Mouse (Mus musculus): ENCODE results near the gene Pold3. TPM values are rescaled to one million over a fixed set of nuclear protein-coding genes. Genes with fewer than 3 reads are reported as not detected.

Pold3 gene
- polyA plus RNA-seq, 1 experiment from 2014 or later = 70.7 TPM

DNA sequence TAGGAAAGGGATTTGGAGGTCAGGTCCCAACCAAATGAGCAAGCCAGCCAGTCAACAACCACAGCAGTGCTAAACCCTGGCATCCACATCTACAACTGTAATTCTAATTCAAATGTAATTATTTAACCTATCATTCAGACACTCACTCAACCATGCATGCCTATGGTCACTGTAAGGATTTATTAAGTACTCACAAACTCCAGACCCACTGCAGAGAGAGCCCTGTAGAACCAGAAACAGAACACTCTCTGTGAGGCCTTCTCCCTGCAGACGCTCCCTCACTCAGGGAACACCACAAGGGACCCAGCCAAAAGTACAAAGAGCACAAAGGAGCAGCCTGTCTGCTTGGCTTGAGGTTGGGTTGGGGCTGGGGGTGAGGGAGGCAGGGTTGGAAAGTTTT lies 11.0 kb upstream of the Pold3 start:
- H3K4me1 ChIP-seq (replicated peaks) = peaks cover 20% of the 10 kb centered on the region
- WGBS = 81% methylated on average over 1 of the region's 1 CpGs
- H3K36me3 ChIP-seq = no peaks in the 10 kb centered on the region
- H3K4me3 ChIP-seq = no peak overlapping the region
- DNase-seq (ENCODE audit: low spot score) = no peak
- no peaks in the 10 kb centered on the region for H3K9me3 ChIP-seq
- H3K27ac ChIP-seq = no peak overlapping the region
- H3K27me3 ChIP-seq (ENCODE audit: insufficient read depth, poor library complexity, severe bottlenecking) = no peaks in the 10 kb centered on the region

DNA sequence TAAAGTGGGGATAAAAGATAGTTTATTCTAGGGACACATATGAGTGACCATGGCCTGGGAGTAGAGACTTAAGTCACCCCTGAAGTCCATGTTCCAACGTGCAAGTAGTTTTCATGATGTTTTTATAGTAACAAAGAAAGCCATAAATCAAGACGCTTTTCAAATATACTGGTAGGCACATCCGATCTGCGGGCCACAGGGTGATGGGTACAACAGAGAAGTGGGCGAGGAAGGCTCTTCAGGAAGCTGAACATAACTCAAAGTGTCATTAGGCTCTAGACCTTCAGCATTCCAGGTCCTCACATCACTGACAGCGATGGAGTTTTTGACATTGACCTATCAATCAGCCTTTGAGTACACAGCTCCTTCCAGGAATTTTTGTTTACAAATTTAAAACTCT lies 9.2 kb upstream of the Pold3 start:
- Histone ChIP-seq H3K36me3 (no peaks in the 10 kb centered on the region), H3K4me1 (replicated peaks) (peaks cover 20% of the 10 kb centered on the region), H3K4me3 (no peak overlapping the region), H3K27ac (peak overlapping the region; percentile 47; the same call in 1 of the 2 replicates), H3K27me3 (ENCODE audit: insufficient read depth, poor library complexity, severe bottlenecking) (no peaks in the 10 kb centered on the region), H3K9me3 (no peaks in the 10 kb centered on the region)
- no peak for DNase-seq (ENCODE audit: low spot score)
- WGBS = 81% methylated on average over 6 of the region's 6 CpGs

DNA sequence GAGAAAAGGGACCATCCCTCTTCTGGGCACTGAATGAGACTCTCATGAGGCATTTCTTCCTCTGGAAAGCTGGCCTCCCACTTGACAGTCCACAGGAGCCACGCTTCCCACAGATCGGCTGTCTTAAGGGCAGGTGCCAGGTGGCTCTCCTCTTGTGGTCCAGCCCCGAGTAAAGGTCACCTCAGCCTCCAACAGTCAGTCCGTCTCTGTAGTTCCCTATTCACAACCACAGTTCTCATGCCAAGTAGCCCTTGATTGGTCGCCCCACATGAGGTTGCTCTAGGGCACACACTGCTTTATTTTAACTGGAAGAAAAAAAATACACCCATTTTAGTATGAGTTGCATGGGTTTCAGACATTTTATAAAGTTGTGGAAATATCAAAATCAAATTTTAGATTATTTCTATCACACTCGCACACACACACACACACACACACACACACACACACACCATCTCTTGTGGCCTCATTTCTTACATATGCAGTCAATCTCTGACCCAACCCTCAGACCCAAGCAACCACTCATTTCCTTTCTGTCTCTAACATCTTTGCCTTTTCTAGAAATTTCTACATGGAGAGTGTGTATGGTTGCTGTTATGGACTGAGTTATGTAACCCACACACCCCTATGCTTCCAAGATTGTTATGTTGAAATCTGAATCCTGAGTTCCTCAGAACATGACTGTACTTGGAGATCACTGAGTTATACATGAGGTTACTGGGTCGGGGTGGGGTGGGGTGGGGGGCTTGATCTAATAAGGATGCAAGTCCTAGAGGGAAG lies 7.1 kb upstream of the Pold3 start:
- H3K27ac ChIP-seq = no peak overlapping the region
- peaks cover 27% of the 10 kb centered on the region for H3K4me1 ChIP-seq (replicated peaks)
- H3K4me3 ChIP-seq = no peak overlapping the region
- WGBS = 83% methylated on average over 7 of the region's 7 CpGs
- H3K9me3 ChIP-seq = no peaks in the 10 kb centered on the region
- H3K27me3 ChIP-seq (ENCODE audit: insufficient read depth, poor library complexity, severe bottlenecking) = no peaks in the 10 kb centered on the region
- DNase-seq (ENCODE audit: low spot score) = no peak
- no peaks in the 10 kb centered on the region for H3K36me3 ChIP-seq

DNA sequence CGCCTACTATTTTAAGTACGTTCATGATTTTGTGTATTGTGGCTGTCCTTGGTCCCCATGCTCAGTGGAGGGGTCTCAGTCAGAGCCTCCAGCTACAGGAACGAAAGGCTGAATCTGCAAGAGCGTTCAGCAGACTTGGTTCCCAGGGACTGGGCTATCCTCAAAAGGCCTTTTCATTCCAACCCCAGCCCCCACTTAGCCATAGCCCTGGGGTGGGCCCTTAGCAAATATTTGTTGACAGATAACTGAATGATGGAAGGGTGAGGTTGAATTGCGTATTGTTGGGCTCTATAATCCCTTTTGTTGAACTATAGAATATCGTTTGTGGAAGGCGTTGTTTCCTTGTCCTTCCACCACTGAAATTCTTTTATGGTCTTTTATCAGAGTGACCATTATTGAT lies 5.1 kb upstream of the Pold3 start:
- no peak overlapping the region for H3K4me3 ChIP-seq
- WGBS = 81% methylated on average over 7 of the region's 7 CpGs
- no peaks in the 10 kb centered on the region for H3K9me3 ChIP-seq
- no peaks in the 10 kb centered on the region for H3K27me3 ChIP-seq (ENCODE audit: insufficient read depth, poor library complexity, severe bottlenecking)
- no peak for DNase-seq (ENCODE audit: low spot score)
- H3K27ac ChIP-seq = no peak overlapping the region
- no peaks in the 10 kb centered on the region for H3K36me3 ChIP-seq
- peaks cover 33% of the 10 kb centered on the region for H3K4me1 ChIP-seq (replicated peaks)

DNA sequence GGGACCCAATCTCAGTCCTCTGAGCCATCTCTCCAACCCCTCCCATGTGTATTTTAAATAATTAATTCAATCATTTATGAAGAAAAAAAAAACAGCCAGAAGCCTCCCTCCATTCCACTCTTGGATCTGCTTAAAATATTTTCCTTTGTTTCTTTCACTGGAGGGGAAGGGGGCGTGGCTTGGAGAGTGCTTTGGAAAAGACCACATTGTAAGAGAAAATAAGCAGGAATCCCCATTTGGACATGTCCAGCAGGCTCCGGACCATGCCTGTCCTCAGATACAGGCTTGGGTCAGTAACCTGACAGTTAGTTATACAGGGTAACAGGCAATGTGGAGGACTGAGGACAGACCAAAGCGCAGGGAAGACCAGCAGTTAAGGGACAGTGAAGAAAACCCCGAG lies 3.8 kb upstream of the Pold3 start:
- Histone ChIP-seq H3K27me3 (ENCODE audit: insufficient read depth, poor library complexity, severe bottlenecking) (no peaks in the 10 kb centered on the region), H3K27ac (peak overlapping the region; percentile 36), H3K9me3 (no peaks in the 10 kb centered on the region), H3K36me3 (no peaks in the 10 kb centered on the region), H3K4me1 (replicated peaks) (peaks cover 35% of the 10 kb centered on the region), H3K4me3 (no peak overlapping the region)
- WGBS = 71% methylated on average over 4 of the region's 4 CpGs
- DNase-seq (ENCODE audit: low spot score) = no peak

DNA sequence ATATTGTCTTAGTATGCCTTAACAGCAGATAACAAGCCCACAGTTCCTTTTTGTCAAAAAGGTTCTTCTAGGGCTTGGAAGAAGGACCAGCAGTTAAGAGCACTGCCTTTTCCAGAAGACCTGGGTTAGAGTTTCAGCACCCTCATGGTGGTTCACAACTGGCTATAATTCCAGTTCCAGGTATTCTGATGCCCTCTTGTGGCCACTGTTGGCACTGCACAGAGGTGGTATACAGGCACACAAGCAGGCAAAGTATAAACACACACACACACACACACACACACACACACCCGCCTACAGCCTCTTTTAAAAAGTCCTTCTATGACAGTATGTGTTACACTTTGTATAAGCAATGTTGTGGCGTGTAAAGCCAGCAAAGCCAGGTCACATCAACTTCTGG lies 2.8 kb upstream of the Pold3 start:
- peaks cover 8% of the 10 kb centered on the region; the same call in 1 of the 2 replicates for H3K36me3 ChIP-seq
- H3K4me1 ChIP-seq (replicated peaks) = peaks cover 32% of the 10 kb centered on the region
- WGBS = 78% methylated on average over 2 of the region's 2 CpGs
- no peak overlapping the region for H3K27ac ChIP-seq
- H3K27me3 ChIP-seq (ENCODE audit: insufficient read depth, poor library complexity, severe bottlenecking) = no peaks in the 10 kb centered on the region
- no peak overlapping the region for H3K4me3 ChIP-seq
- peak; percentile 50 for DNase-seq (ENCODE audit: low spot score)
- no peaks in the 10 kb centered on the region for H3K9me3 ChIP-seq

DNA sequence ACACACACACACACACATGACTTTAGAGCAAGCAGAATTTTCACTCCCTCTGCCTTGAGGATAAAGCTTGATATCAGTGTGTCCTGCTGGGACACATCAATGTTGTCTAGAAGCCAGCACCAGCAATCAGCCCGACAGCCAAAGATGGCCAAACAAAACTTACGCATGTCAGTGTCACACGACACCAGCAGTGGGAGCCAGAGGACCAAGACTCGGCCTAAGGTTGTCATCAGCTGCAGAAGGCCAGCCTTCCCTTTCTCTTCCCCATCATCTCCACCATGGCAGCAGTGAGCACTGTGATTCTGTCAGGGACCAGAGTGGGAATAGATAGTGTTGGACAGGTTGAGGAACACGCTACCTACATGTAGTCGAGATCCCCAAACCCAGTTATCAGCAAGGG lies 2.1 kb upstream of the Pold3 start:
- H3K27me3 ChIP-seq (ENCODE audit: insufficient read depth, poor library complexity, severe bottlenecking) = no peaks in the 10 kb centered on the region
- H3K4me3 ChIP-seq = no peak overlapping the region
- H3K36me3 ChIP-seq = peaks cover 15% of the 10 kb centered on the region
- no peak overlapping the region for H3K27ac ChIP-seq
- no peaks in the 10 kb centered on the region for H3K9me3 ChIP-seq
- WGBS = 57% methylated on average over 6 of the region's 6 CpGs
- H3K4me1 ChIP-seq (replicated peaks) = peaks cover 34% of the 10 kb centered on the region
- DNase-seq (ENCODE audit: low spot score) = peak; percentile 27

DNA sequence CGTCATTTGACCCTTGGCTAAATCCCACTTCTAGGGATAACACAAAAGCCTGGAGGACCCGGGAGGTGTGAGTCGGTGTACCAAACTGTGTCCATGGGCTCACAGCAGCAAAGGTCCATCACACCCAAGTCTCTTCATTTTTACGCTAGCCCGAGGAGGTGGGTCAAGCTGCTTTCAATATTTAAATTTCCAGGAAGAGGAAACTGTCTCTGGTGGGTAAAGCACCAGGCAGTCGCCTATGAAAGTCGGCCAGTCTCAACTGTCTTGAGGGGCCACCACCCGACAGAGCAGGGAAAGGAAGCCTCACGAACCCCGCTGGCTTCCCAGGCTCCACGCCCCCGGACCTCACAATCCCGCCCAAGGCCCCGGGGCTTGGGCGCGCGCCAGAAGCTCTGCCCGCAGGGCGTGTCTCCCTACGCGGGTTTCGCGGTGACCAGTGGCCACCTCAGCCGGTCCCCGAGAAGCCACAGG lies 539 bp downstream of the Pold3 start:
- no peaks in the 10 kb centered on the region for H3K9me3 ChIP-seq
- under 1% methylated on average over 25 of the region's 25 CpGs for WGBS

DNA sequence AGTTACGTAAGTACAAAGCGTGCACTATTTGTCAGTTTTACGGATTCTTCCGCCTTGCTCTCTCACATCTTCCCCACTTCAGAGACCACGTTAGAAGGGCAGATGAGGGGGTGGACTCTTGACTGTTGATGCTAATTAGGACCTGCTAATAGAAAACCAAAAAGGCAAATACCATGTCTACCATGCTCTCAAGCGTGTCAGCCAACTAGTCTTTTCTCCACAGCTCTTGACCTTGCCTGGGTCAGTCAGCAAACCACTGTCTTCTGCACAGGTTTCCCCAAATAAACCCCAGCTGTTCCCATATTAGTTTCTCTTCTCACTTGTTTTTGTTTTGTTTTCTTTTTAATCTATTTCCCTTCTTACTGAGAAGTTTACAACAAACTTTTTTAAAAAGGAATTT lies 7.1 kb downstream of the Pold3 start:
- peaks cover 4% of the 10 kb centered on the region; the same call in 1 of the 2 replicates for H3K4me1 ChIP-seq (replicated peaks)
- no peak overlapping the region for H3K4me3 ChIP-seq
- peaks cover 98% of the 10 kb centered on the region for H3K36me3 ChIP-seq
- DNase-seq (ENCODE audit: low spot score) = no peak
- no peaks in the 10 kb centered on the region for H3K9me3 ChIP-seq
- H3K27ac ChIP-seq = no peak overlapping the region
- WGBS = 96% methylated on average over 6 of the region's 6 CpGs
- no peaks in the 10 kb centered on the region for H3K27me3 ChIP-seq (ENCODE audit: insufficient read depth, poor library complexity, severe bottlenecking)

More for the DNA sequence above, 539 bp downstream of the Pold3 start:
- no peak for DNase-seq (ENCODE audit: low spot score)
- no peaks in the 10 kb centered on the region for H3K27me3 ChIP-seq (ENCODE audit: insufficient read depth, poor library complexity, severe bottlenecking)
- peak overlapping the region; percentile 86 for H3K4me3 ChIP-seq
- H3K27ac ChIP-seq = peak overlapping the region; percentile 95
- H3K36me3 ChIP-seq = peaks cover 41% of the 10 kb centered on the region
- peaks cover 34% of the 10 kb centered on the region for H3K4me1 ChIP-seq (replicated peaks)

DNA sequence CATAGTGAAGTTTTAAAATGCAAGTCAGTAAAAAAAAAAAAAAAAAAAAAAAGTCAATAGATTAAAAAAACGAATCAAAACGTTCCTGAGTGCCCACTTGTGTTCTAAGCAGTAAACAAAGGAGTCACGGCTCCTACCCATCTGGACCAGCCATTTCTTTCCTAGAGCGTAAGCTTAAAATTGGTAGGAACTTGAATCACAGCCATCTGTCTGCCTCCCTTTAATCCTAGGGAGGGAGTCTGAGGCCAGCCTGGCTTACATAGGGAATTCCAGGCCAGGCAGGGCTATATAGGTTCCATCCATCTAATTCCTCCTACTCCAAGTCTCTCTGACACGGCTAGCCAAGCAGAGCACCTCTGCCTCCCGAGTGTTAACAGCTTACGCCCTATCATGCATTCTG lies 7.5 kb downstream of the Pold3 start:
- WGBS = 92% methylated on average over 7 of the region's 7 CpGs
- Histone ChIP-seq H3K9me3 (no peaks in the 10 kb centered on the region), H3K27ac (no peak overlapping the region), H3K4me1 (replicated peaks) (peaks cover under 1% of the 10 kb centered on the region; the same call in 1 of the 2 replicates), H3K4me3 (no peak overlapping the region), H3K27me3 (ENCODE audit: insufficient read depth, poor library complexity, severe bottlenecking) (no peaks in the 10 kb centered on the region), H3K36me3 (peaks cover 99% of the 10 kb centered on the region)
- DNase-seq (ENCODE audit: low spot score) = no peak

DNA sequence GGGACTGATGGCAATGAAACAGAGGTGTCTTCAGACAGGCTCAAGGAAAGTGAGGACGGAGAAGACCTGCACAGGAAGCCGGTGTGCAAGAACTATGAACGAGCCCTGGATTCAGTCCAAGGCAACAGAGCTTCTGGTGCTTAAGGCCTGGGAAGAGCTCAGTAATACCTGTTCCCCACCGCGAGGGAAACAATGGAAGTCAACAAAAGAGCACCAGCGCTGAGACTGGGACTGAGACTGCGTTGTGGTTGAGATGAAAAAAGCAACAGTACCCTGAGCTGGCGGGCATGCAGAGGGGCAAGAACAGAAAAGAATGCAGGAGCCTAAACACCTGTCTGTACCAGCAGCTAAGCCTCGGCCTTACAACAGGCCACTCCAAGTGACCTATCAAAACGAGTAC lies 9.9 kb downstream of the Pold3 start:
- Histone ChIP-seq H3K27ac (no peak overlapping the region), H3K27me3 (ENCODE audit: insufficient read depth, poor library complexity, severe bottlenecking) (no peaks in the 10 kb centered on the region), H3K9me3 (no peaks in the 10 kb centered on the region), H3K4me1 (replicated peaks) (no peaks in the 10 kb centered on the region), H3K4me3 (no peak overlapping the region), H3K36me3 (peaks cover 93% of the 10 kb centered on the region)
- no peak for DNase-seq (ENCODE audit: low spot score)
- 85% methylated on average over 10 of the region's 10 CpGs for WGBS

DNA sequence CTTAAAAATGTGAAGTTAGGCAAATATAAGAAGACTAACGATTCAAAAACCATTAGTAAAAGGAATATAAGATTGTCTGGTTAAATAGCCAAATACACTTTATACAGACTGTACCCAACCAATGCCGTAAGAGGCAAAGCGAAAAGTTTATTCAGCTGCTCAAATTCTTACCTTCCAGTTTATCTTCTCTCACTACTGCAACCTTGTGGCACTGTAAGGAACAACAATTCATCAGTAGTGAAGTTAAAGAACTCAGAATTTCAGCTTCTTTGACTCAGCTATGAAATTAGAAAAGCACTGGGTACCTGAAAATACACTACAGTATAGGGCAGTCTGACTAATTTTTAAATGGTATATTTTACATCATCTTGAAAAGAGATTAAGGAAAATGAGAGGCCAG lies 13.0 kb downstream of the Pold3 start:
- Histone ChIP-seq H3K4me3 (no peak overlapping the region), H3K27ac (no peak overlapping the region), H3K27me3 (ENCODE audit: insufficient read depth, poor library complexity, severe bottlenecking) (no peaks in the 10 kb centered on the region), H3K9me3 (no peaks in the 10 kb centered on the region), H3K4me1 (replicated peaks) (no peaks in the 10 kb centered on the region), H3K36me3 (peaks cover 93% of the 10 kb centered on the region)
- WGBS = 85% methylated on average over 3 of the region's 3 CpGs
- DNase-seq (ENCODE audit: low spot score) = no peak

DNA sequence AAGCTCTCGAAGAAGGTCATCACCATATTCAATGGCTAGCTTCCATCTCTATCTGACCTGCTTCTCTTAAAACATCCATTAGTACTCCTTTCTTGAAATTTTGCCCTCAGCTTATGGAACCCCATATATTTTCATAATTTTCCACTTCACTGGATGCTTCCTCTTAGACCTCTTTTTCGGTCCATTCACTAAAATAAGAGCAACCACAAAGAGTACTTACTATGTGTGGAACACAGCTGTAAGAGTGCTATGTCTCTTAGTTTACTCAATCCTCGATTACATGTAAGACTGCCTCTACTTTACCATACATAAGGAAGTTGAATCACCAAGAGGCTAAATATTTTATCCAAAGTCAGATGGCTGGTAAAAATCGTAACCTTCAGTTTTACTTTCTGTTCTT lies 16.7 kb downstream of the Pold3 start:
- 95% methylated on average over 4 of the region's 4 CpGs for WGBS
- no peak overlapping the region for H3K27ac ChIP-seq

More for the DNA sequence above, 16.7 kb downstream of the Pold3 start:
- Histone ChIP-seq H3K4me1 (replicated peaks) (no peaks in the 10 kb centered on the region), H3K9me3 (no peaks in the 10 kb centered on the region), H3K4me3 (no peak overlapping the region), H3K27me3 (ENCODE audit: insufficient read depth, poor library complexity, severe bottlenecking) (no peaks in the 10 kb centered on the region), H3K36me3 (peaks cover 94% of the 10 kb centered on the region)
- no peak for DNase-seq (ENCODE audit: low spot score)
